Mouse (Mus musculus) hindbrain, embryonic 12.5 days (tissue): ENCODE data around the gene Dusp15. TPM values are rescaled to one million over a fixed set of nuclear protein-coding genes. Genes with fewer than 3 reads are reported as not detected.

Experiments used
- ATAC-seq: fragments of 200-750 bp; cut with Nextera tagmentation; 2 replicates; pipeline ENCODE4 v1.8.0; 2017; ENCODE audit warnings: moderate TSS enrichment; ENCODE audit not compliant: low FRiP score
- H3K27ac ChIP-seq: fragments of 300-500 bp; sonication (generic); 2 replicates; pipeline ENCODE4 v1.5.1; 2016; ENCODE audit warnings: mild to moderate bottlenecking
- H3K27me3 ChIP-seq: fragments of 300-500 bp; sonication (generic); 2 replicates; pipeline ENCODE4 v1.6.1; 2016; ENCODE audit warnings: mild to moderate bottlenecking
- H3K36me3 ChIP-seq: fragments of 300-500 bp; sonication (generic); 2 replicates; pipeline ENCODE4 v1.6.1; 2016; ENCODE audit warnings: mild to moderate bottlenecking
- H3K4me1 ChIP-seq: fragments of 300-500 bp; sonication (generic); 2 replicates; pipeline ENCODE4 v1.6.1; 2016
- H3K4me2 ChIP-seq: fragments of 300-500 bp; sonication (generic); replicated peaks from 2 replicates; pipeline ENCODE4 v1.6.1; 2016; ENCODE audit warnings: mild to moderate bottlenecking
- H3K4me3 ChIP-seq: fragments of 300-500 bp; sonication (generic); 2 replicates; pipeline ENCODE4 v1.5.1; 2016; ENCODE audit warnings: mild to moderate bottlenecking
- H3K9ac ChIP-seq: fragments of 300-500 bp; sonication (generic); 2 replicates; pipeline ENCODE4 v1.6.1; 2016; ENCODE audit warnings: mild to moderate bottlenecking, moderate library complexity
- H3K9me3 ChIP-seq: fragments of 300-500 bp; sonication (generic); replicated peaks from 2 replicates; pipeline ENCODE4 v1.6.1; 2016; ENCODE audit warnings: mild to moderate bottlenecking
- WGBS: fragments of 180-500 bp; shearing (Covaris S2); methylation state at CpG from one replicate; pipeline ENCODE4 v1.1.7; 2016; 5-methylcytosine and 5-hydroxymethylcytosine counted together
- polyA plus RNA-seq: library from polyadenylated mRNA; unstranded; fragments of >200 nt; fragmentation: Nextera tagmentation; extraction: Ambion mirVana; gene quantifications from 2 replicates; pipeline ENCODE4 v1.2.1, GENCODE M21; 2016

The Dusp15 gene
- polyA plus RNA-seq, 1 experiment from 2014 or later: 2.8 TPM

DNA sequence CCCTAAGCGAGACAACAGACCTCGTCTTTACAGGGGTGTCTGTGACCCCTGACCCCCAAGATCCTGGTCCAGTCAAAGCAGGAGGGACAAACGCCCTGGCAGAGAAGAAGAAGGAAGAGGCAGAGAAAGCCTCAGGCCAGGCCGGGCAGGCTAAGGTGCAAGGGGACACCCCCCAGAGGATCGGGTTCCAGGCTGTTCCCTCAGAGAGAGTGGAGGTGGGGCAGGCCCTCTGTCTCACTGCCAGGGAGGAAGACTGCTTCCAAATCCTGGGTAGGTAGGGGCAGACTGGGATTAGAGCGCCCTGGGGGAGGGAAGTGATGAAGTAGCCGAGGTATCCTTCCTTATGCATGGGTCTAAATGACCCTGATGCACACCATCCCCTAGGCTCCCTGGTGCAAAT lies 38.0 kb downstream of the Dusp15 start:
- WGBS: 47% methylated on average over 7 of the region's 7 CpGs
- Histone ChIP-seq H3K9ac (no peak overlapping the region), H3K4me2 (no peak overlapping the region), H3K27me3 (peaks cover 51% of the 10 kb centered on the region), H3K4me1 (peaks cover 8% of the 10 kb centered on the region; the same call in 1 of the 2 replicates), H3K27ac (no peak overlapping the region), H3K4me3 (no peak overlapping the region), H3K36me3 (no peaks in the 10 kb centered on the region), H3K9me3 (no peaks in the 10 kb centered on the region)
- ATAC-seq: no peak

DNA sequence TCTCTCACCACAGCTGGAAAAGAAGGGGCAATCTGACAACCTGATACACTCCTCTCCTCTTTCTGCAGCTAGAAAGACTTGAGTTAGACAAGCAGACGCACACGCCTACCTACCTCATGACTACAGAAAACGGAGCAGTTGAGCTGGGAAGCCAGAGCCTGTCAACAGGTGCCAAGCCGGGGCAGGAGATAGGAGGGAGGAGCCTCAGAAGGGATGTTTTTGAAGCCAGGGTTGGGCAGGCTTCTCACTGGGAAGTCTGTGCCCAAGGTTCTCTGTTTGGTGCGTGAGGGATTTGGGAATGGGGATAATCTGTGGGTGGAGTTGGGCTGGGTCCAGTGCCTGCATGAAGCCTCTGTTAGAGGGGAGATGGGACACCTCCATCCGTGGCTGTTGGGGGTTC lies 40.1 kb downstream of the Dusp15 start:
- H3K27ac ChIP-seq: no peak overlapping the region
- H3K9ac ChIP-seq: no peak overlapping the region
- peaks cover 18% of the 10 kb centered on the region for H3K4me1 ChIP-seq
- H3K4me3 ChIP-seq: no peak overlapping the region
- peaks cover 45% of the 10 kb centered on the region for H3K27me3 ChIP-seq
- no peak for ATAC-seq
- no peaks in the 10 kb centered on the region for H3K36me3 ChIP-seq
- 37% methylated on average over 6 of the region's 6 CpGs for WGBS
- H3K9me3 ChIP-seq: no peaks in the 10 kb centered on the region
- no peak overlapping the region for H3K4me2 ChIP-seq

DNA sequence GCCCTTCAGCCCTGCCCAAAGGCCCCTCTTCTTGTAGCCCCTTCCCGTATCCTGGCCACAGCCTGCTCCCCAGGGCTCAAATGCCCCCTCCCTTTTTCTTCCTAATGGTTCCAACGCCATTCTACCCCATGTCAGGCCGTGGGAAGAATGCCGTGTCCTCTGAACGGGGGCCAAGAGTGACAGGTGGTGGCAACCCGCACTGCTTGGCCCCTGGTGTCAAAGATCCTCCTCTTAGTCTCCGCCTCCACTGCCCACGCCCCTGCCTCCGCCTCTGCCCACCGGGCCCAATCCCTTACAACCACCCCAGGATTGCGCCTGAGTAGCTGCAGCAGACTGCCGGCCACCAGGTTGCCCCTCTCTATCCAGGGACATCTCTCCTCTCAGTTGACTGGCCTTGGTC lies 40.5 kb downstream of the Dusp15 start, which contains the start of gene Mylk2:
TSS of gene Mylk2 (plus strand) at position 322 of the 400 bp plus-strand sequence.
- Histone ChIP-seq H3K4me3 (no peak within 1 kb of the TSS), H3K27me3 (peaks cover 45% of the 10 kb centered on the region), H3K36me3 (no peaks in the 10 kb centered on the region), H3K4me2 (no peak within 1 kb of the TSS), H3K27ac (no peak within 1 kb of the TSS), H3K9ac (no peak within 1 kb of the TSS), H3K9me3 (no peaks in the 10 kb centered on the region), H3K4me1 (peaks cover 20% of the 10 kb centered on the region)
- no peak for ATAC-seq
- 23% methylated on average over 12 of the region's 12 CpGs for WGBS

DNA sequence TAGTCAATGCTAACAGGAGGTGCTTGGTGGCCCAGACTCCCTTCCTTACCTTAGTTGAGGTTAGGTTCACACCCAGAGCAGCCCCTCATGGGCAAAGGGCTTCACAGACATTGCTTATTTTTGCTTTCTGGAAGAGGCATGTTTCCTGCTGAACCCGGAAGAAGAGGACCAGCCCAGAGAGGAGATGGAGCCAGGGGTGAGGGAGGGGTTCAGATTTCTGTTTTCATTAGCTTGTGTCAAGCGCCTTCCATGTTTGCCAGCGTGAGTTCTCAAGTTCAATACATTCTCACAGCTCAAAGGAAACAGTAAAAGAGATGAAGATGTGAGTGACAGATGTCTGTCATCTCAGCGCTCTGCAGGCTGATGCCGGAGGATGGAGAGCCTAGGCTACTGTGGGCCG lies 41.6 kb downstream of the Dusp15 start:
- ATAC-seq: no peak
- Histone ChIP-seq H3K27me3 (peaks cover 39% of the 10 kb centered on the region), H3K36me3 (no peaks in the 10 kb centered on the region), H3K4me2 (no peak overlapping the region), H3K4me1 (peaks cover 25% of the 10 kb centered on the region), H3K4me3 (no peak overlapping the region), H3K9me3 (no peaks in the 10 kb centered on the region), H3K9ac (no peak overlapping the region), H3K27ac (no peak overlapping the region)
- WGBS: 76% methylated on average over 6 of the region's 6 CpGs

DNA sequence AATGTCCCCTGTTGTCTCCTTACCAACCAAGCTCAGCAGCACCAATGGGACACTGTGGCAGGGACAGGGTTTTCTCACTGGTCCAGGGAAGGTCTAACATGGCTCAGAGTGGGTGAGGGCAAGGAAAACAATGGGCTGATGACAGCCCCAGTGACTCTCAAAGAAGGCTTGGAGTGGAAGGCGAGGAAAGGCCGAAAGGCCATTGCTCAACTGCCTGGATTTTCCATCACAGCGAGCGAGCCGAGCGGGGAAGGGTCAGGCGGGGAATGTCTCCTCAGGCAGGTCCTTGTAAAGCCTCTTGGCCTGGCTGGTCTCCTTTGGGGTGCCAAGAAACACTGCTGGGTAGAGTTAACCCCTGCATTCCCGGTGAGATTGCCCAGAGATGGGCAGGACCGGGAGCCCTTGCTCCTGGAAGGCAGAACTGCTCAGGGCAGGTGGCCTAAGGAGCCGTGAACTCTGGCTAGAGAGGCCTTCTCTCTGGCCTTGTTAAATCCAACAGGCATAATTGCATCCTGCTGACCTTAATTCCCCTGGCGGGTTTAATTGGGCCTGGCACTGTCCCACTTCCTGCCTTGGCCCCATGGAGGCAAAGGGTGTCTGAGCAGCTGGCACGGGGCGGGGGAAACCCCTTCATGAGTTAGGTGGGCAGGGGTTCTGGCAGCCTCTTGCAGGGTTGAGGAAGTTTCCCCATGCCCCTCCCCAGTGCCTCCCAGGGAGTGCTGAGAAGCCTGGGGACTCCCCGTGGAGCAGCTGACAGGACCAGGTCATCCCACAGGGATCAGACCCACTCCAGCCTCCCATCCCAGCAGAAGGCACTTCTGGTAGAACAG lies 44.2 kb downstream of the Dusp15 start:
- H3K27ac ChIP-seq: no peak overlapping the region

DNA sequence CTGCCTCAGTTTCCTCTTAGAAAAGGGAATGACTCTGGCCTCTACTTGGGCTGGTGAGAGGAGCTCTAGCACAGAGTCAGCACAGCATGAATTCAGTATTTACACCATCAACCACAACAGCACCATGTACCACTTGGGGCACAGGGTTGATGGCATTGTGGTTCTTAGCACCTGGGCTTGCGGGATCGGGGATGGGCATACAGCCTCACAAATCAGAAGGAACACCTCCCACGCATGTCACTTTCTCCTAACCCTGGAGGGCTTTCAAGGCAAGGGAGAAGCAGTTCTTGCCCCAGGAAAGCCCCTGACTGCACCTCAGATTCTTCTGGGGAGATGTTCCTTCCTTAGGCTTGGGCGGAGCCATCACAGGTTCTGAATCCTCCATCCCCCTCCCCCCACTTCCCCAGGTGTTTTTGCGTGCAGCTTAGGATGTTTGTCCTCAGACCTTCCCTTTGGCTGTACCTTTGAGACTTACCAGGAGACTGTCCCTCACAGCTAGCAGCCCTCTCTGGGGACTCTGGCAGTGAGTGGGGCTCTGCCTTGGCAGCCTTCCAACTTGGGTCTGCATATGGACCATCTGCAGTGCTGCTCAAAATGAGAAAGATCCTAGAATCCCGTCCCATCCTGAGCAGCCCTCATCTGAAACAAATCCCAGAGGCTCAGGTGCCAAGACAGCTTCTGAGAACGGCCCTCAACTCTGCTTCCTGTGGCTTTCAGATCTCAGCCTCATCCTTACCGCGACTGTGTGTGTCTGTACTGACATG lies 45.0 kb downstream of the Dusp15 start:
- no peak overlapping the region for H3K4me3 ChIP-seq
- ATAC-seq: no peak
- no peaks in the 10 kb centered on the region for H3K9me3 ChIP-seq
- no peak overlapping the region for H3K9ac ChIP-seq
- peaks cover 27% of the 10 kb centered on the region for H3K4me1 ChIP-seq
- 60% methylated on average over 9 of the region's 9 CpGs for WGBS
- H3K4me2 ChIP-seq: no peak overlapping the region
- no peaks in the 10 kb centered on the region for H3K36me3 ChIP-seq
- H3K27me3 ChIP-seq: peaks cover 18% of the 10 kb centered on the region
- no peak overlapping the region for H3K27ac ChIP-seq

More for the DNA sequence above, 44.2 kb downstream of the Dusp15 start:
- Histone ChIP-seq H3K9me3 (no peaks in the 10 kb centered on the region), H3K27me3 (peaks cover 26% of the 10 kb centered on the region), H3K9ac (no peak overlapping the region), H3K36me3 (no peaks in the 10 kb centered on the region), H3K4me1 (peaks cover 24% of the 10 kb centered on the region), H3K4me2 (no peak overlapping the region), H3K4me3 (no peak overlapping the region)
- ATAC-seq: no peak
- WGBS: 39% methylated on average over 14 of the region's 14 CpGs

DNA sequence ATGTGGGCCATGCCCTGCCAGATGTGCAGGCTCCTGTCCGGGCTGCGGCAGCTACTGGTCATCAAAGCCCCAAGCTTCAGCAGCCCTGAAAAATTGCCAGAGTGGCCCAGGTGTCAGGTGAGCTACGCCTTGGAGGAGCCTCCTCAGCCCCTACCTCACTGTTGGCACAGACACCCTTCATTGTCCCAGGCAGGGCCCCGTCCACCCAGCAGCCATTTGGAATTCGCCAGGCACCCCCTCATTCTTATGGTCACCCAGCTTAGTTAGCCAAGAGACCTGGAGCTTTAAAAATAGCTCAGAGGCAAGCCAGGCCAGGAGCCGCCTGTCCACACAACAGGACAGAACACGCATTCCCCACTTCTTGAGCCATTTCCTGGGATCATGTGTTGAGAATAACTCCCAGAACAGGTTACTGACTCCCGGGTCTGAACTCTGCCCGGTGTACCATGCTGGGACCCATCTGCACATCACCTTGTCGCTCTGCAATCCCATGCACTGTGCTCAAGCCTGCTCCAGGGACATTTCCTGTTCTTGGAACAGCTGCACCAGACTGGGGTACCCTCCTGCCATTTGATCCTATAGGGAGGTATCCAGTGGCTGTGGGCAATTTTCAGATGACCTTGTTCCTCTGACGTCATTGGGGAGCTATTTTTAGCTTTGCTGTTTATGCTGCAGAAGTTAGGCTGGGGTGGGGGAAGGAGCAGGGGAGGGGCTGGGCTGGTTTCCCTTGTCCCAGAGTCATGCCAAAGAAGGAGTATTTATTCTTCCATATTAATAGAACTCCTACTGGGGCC lies 46.3 kb downstream of the Dusp15 start:
- Histone ChIP-seq H3K4me2 (no peak overlapping the region), H3K27ac (no peak overlapping the region), H3K4me1 (peaks cover 27% of the 10 kb centered on the region), H3K9ac (no peak overlapping the region), H3K4me3 (no peak overlapping the region), H3K9me3 (no peaks in the 10 kb centered on the region), H3K27me3 (peaks cover 6% of the 10 kb centered on the region; the same call in 1 of the 2 replicates), H3K36me3 (no peaks in the 10 kb centered on the region)
- 63% methylated on average over 11 of the region's 11 CpGs for WGBS
- ATAC-seq: no peak

DNA sequence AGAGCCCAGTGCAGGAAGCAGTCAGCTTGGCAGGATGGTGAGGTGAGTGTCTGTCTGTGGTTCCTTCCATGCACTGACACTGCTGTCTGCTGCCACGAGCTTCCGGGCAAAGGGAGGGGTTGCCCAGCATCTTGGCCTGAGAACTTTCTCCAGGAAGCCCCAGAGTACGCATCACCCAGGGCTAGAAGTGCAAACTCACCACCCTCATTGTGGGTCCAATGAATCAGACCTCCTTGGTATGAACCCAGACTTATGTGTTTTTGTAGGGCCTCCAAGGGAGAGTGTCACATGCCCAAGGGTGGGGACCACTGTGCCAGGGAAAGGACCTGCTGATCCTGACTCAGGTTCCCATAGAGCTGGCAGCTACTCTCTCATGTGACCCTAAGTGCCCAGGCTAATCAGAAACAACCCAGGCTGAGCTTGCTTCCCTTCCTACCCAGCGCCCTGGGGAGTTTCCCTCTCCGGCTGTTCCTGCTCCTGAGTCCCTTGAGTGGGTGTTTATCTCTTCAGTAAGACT lies 47.3 kb downstream of the Dusp15 start:
- Histone ChIP-seq H3K9me3 (no peaks in the 10 kb centered on the region), H3K4me3 (no peak overlapping the region), H3K9ac (no peak overlapping the region), H3K36me3 (no peaks in the 10 kb centered on the region), H3K27ac (no peak overlapping the region), H3K4me2 (no peak overlapping the region), H3K4me1 (peaks cover 27% of the 10 kb centered on the region), H3K27me3 (peaks cover 6% of the 10 kb centered on the region; the same call in 1 of the 2 replicates)
- ATAC-seq: no peak
- WGBS: 78% methylated on average over 5 of the region's 5 CpGs

DNA sequence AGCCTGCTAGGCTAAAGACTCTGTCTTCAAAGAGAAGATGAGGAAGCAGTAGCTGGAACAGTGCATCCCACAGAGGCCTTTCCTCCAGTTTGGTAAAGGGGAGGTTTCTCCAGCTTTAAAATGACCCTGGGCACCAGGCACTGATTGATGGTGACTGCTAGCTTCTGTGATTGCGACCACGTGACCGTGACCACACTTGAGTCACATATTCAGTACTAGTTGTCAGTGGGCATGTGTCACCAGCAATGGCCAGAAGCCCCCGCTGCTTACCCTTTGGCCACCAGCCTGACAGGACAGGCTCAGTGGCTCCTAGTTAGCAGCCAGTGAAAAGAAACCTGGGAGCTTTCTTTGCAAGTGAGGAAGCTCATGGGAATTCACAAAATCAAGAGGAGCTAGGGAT lies 47.9 kb downstream of the Dusp15 start:
- Histone ChIP-seq H3K27ac (no peak overlapping the region), H3K4me1 (peaks cover 27% of the 10 kb centered on the region), H3K4me3 (no peak overlapping the region), H3K9ac (no peak overlapping the region), H3K36me3 (no peaks in the 10 kb centered on the region), H3K27me3 (peaks cover 6% of the 10 kb centered on the region; the same call in 1 of the 2 replicates), H3K4me2 (no peak overlapping the region), H3K9me3 (no peaks in the 10 kb centered on the region)
- ATAC-seq: no peak
- WGBS: 71% methylated on average over 4 of the region's 4 CpGs

DNA sequence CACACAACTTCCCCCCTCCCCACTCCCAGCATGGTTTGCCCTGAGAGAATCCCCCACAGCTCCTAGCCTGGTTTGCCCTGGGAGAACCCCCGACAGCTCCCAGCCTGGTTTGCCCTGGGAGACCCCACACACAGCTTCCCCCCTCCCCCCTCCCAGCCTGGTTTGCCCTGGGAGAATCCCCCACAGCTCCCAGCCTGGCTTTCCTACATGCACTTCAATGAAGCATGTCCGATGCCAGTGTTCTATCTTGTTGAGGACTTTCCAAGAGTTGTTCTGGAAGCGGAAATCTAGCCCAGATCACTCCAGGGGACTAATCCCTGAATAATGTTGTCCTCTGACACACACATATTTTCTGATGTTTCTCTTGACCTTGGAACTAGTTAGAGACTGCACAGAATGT lies 48.8 kb downstream of the Dusp15 start:
- Histone ChIP-seq H3K9ac (no peak overlapping the region), H3K27ac (no peak overlapping the region), H3K4me2 (no peak overlapping the region), H3K9me3 (no peaks in the 10 kb centered on the region), H3K4me3 (no peak overlapping the region), H3K27me3 (peaks cover 6% of the 10 kb centered on the region; the same call in 1 of the 2 replicates), H3K36me3 (no peaks in the 10 kb centered on the region), H3K4me1 (peaks cover 25% of the 10 kb centered on the region)
- ATAC-seq: no peak
- WGBS: 25% methylated on average over 3 of the region's 3 CpGs

DNA sequence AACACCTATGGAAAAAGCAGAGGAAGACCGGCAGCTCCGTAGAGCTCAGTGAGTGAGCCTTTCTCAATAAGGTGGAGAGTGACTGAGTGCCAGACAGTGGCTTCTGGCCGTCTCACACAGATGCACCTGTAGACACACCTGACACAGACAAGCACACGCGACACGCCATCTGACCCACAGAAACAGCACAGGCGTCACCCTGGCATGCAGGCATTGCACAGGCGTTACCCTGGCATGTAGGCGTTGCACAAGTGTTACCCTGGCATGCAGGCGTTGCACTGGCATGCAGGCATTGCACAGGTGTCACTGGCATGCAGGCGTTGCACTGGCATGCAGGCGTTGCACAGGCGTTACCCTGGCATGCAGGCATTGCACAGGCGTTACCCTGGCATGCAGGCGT lies 50.2 kb downstream of the Dusp15 start:
- Histone ChIP-seq H3K36me3 (no peaks in the 10 kb centered on the region), H3K27me3 (peaks cover 6% of the 10 kb centered on the region; the same call in 1 of the 2 replicates), H3K4me2 (no peak overlapping the region), H3K9me3 (no peaks in the 10 kb centered on the region), H3K27ac (no peak overlapping the region), H3K4me1 (peaks cover 12% of the 10 kb centered on the region), H3K4me3 (no peak overlapping the region), H3K9ac (no peak overlapping the region)
- WGBS: 92% methylated on average over 15 of the region's 15 CpGs
- no peak for ATAC-seq

DNA sequence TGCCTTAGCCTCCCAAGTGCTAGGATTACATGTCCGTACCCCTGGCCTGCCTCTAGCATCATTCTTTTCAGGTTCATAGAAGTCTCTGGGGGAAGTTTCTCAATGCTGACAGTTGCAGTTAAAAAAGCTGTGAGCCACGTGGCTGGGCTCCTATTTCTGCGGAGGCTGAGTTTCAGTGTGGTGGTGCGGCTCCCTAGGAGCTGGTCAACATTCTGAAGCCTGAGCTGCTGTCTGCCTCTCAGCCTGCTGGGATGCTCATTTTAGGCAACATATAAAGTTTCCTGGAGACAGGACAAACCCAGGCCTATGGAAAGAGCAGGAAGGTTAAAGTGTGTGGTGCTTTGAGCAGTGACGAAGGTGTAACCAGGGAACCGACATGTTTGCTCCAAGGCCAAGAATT lies 52.5 kb downstream of the Dusp15 start:
- no peak overlapping the region for H3K27ac ChIP-seq
- no peak overlapping the region for H3K4me3 ChIP-seq
- no peak overlapping the region for H3K4me2 ChIP-seq
- no peaks in the 10 kb centered on the region for H3K9me3 ChIP-seq
- H3K36me3 ChIP-seq: peaks cover 13% of the 10 kb centered on the region
- H3K27me3 ChIP-seq: peaks cover 4% of the 10 kb centered on the region; the same call in 1 of the 2 replicates
- peaks cover 7% of the 10 kb centered on the region; the same call in 1 of the 2 replicates for H3K4me1 ChIP-seq
- WGBS: 76% methylated on average over 6 of the region's 6 CpGs
- no peak for ATAC-seq
- no peak overlapping the region for H3K9ac ChIP-seq
